Mouse (Mus musculus) forebrain, embryonic 10.5 days (tissue): ENCODE measurements around the gene Galnt6. TPM values are rescaled to one million over a fixed set of nuclear protein-coding genes. Genes with fewer than 3 reads are reported as not detected.
A peak's percentile ranks its signal among the peaks of the same experiment; 100 is the strongest.

Experiments used
- DNase-seq: peaks from one replicate; pipeline ENCODE4 v3.0.0-alpha.2; 2017; ENCODE audit warnings: low spot score; ENCODE audit errors: extremely low spot score
- H3K27ac ChIP-seq: fragments of 300-500 bp; sonication (generic); 2 replicates; pipeline ENCODE4 v1.5.1; 2016; ENCODE audit warnings: mild to moderate bottlenecking
- H3K27me3 ChIP-seq: fragments of 300-500 bp; sonication (generic); 2 replicates; pipeline ENCODE4 v1.6.1; 2016; ENCODE audit warnings: mild to moderate bottlenecking; ENCODE audit not compliant: poor library complexity, severe bottlenecking
- H3K36me3 ChIP-seq: fragments of 300-500 bp; sonication (generic); replicated peaks from 2 replicates; pipeline ENCODE4 v1.6.1; 2016; ENCODE audit warnings: mild to moderate bottlenecking, moderate library complexity
- H3K4me1 ChIP-seq: fragments of 300-500 bp; sonication (generic); 2 replicates; pipeline ENCODE4 v1.6.1; 2016
- H3K4me3 ChIP-seq: fragments of 300-500 bp; sonication (generic); 2 replicates; pipeline ENCODE4 v1.5.1; 2016; ENCODE audit warnings: mild to moderate bottlenecking, moderate library complexity
- H3K9me3 ChIP-seq: fragments of 300-500 bp; sonication (generic); 2 replicates; pipeline ENCODE4 v1.6.1; 2016; ENCODE audit warnings: mild to moderate bottlenecking, moderate library complexity
- WGBS: fragments of 180-500 bp; shearing (Covaris S2); methylation state at CpG from one replicate; pipeline ENCODE4 v1.1.7; 2016; 5-methylcytosine and 5-hydroxymethylcytosine counted together
- polyA plus RNA-seq: library from polyadenylated mRNA; unstranded; fragments of >200 nt; fragmentation: Nextera tagmentation; extraction: Ambion mirVana; gene quantifications from 2 replicates; pipeline ENCODE4 v1.2.1, GENCODE M21; 2016

The Galnt6 gene
- polyA plus RNA-seq, 1 experiment from 2014 or later = not detected

DNA sequence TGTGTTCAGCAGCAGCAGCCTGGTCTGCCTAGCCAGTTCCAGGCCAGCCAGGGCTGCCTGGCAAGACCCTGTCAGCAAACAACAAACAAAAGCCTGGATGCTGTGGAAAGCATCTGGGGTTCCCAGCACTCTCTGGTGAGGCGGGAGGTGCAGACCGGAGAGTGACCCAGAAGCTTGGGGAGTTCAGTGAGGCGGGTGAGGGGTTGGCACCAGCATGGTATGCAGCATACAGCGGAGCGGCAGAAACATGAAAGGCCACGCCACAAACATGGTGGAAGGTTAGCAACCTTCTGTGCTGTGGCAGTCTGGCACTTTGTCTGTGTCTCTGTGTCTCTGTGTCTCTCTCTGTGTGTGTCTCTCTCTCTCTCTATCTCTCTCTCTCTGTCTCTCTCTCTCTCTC is 42.7 kb downstream of the Galnt6 start:
- Histone ChIP-seq H3K4me3 (no peak overlapping the region), H3K36me3 (no peaks in the 10 kb centered on the region), H3K4me1 (peaks cover 17% of the 10 kb centered on the region), H3K27me3 (peaks cover 15% of the 10 kb centered on the region), H3K9me3 (peaks cover 15% of the 10 kb centered on the region), H3K27ac (no peak overlapping the region)
- no peak for DNase-seq
- 84% methylated on average over 6 of the region's 6 CpGs for WGBS

DNA sequence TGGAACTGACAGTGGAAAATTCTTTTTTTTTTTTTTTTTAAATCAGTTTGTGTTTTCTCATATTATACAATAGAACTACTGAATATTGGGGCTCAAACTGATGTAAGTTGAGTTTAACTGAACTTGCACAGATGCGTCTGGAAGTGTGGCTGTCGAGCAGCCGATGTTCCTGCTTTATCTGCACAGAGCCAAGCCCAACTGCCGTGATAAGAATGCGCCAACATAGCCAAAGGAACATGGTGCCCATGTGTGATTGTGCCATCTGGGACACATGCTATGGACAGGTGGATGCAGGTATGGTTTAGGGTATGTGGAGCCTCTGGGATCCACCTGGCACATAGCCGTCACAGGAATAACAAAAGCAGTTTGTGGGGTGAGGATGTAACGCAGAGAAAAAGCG is 43.3 kb downstream of the Galnt6 start:
- WGBS = 93% methylated on average over 8 of the region's 8 CpGs
- DNase-seq = no peak
- no peak overlapping the region for H3K4me3 ChIP-seq

DNA sequence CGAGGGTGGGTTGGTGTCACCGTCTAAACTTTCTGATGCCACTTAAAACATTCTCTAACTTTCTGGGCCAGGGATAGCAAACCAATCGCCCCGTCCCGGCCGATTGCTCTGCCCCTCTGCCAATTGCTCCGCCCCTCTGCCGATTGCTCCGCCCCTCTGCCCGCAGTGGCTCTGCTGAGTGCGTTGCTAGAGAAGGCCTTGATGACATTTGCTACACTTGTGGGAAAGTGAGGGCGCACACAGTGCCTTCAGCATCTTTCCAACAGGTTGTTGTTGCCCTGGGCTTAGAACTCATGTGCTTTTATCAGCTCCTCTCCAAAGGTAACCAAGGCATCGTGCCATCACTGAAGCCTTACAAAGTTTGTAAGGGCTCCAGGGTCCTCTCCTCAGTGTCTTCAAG is 43.9 kb downstream of the Galnt6 start:
- WGBS = 23% methylated on average over 13 of the region's 13 CpGs
- peaks cover 28% of the 10 kb centered on the region for H3K4me1 ChIP-seq
- no peak overlapping the region for H3K4me3 ChIP-seq
- H3K36me3 ChIP-seq = no peaks in the 10 kb centered on the region
- H3K27ac ChIP-seq = no peak overlapping the region
- H3K9me3 ChIP-seq = peaks cover 6% of the 10 kb centered on the region
- no peak for DNase-seq
- peaks cover 15% of the 10 kb centered on the region for H3K27me3 ChIP-seq

More for the DNA sequence above, 43.3 kb downstream of the Galnt6 start:
- Histone ChIP-seq H3K9me3 (peaks cover 12% of the 10 kb centered on the region), H3K4me1 (peaks cover 23% of the 10 kb centered on the region), H3K27me3 (peaks cover 15% of the 10 kb centered on the region), H3K36me3 (no peaks in the 10 kb centered on the region), H3K27ac (no peak overlapping the region)

DNA sequence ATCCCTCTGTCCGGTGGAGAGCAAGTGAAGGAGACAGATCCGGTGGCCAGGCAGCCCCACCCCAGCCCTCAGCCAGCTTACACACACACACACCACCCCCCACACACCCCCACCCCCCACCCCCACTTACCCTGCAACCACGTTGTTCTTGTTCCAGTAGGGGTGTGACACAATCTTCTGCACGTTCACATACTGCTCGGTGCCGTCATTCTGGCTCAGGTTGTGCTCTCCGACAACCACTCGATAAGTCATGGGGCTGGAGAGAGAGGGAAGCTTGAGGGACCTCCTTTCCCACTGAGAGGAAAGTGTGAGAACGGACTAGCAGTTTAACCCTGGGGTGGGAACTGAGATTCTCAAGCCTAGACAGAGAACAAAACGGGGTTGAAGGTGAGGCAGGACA is 44.7 kb downstream of the Galnt6 start:
- no peak overlapping the region for H3K4me3 ChIP-seq
- H3K9me3 ChIP-seq = no peaks in the 10 kb centered on the region
- no peak overlapping the region for H3K27ac ChIP-seq
- no peaks in the 10 kb centered on the region for H3K36me3 ChIP-seq
- H3K27me3 ChIP-seq = peaks cover 15% of the 10 kb centered on the region
- DNase-seq = no peak
- WGBS = 67% methylated on average over 10 of the region's 10 CpGs
- H3K4me1 ChIP-seq = peaks cover 30% of the 10 kb centered on the region

DNA sequence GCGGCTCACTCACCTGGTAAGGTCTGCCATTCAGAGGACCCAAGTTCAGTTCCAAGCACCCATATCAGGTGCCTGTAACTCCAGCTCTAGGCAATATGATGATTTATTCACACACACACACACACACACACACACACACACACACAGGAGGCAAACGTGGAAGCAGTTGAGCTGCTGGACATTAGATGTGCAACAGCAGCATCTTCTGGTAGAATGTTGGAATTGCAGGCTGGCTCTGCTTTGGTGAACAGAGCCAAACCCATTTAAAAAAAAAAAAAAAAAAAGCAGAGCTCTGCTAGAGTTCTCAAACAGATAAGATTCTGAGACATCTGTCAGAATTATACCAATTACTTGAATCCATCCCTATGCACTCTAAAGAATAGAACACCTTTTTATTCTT is 46.1 kb downstream of the Galnt6 start:
- H3K27ac ChIP-seq = no peak overlapping the region
- H3K4me3 ChIP-seq = no peak overlapping the region
- no peaks in the 10 kb centered on the region for H3K36me3 ChIP-seq
- H3K4me1 ChIP-seq = peaks cover 30% of the 10 kb centered on the region
- H3K27me3 ChIP-seq = peaks cover 15% of the 10 kb centered on the region
- no peaks in the 10 kb centered on the region for H3K9me3 ChIP-seq
- WGBS = 55% methylated on average over 2 of the region's 2 CpGs
- DNase-seq = peak; percentile 73

DNA sequence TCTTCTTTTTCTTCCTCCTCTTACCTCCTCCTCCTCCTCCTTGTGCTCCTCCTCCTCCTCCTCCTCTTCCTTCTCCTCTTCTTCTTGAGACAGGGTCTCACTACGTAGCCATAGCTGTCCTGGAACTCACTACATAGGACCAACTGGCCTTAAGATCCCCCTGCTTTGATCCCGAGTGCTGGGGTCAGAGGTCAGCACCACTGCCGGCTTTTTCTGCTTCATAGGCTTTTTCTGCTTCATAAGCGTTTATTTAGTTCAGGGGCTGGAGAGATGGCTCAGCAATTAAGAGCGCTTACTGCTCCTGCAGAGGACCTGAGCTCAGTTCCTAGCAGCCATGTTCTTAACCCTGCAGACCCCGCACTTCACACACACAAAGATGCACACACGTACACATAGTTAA is 47.4 kb downstream of the Galnt6 start:
- Histone ChIP-seq H3K9me3 (no peaks in the 10 kb centered on the region), H3K27ac (no peak overlapping the region), H3K4me1 (peaks cover 22% of the 10 kb centered on the region), H3K36me3 (no peaks in the 10 kb centered on the region), H3K27me3 (peaks cover 15% of the 10 kb centered on the region), H3K4me3 (no peak overlapping the region)
- WGBS = 27% methylated on average over 7 of the region's 7 CpGs
- DNase-seq = peak; percentile 33

DNA sequence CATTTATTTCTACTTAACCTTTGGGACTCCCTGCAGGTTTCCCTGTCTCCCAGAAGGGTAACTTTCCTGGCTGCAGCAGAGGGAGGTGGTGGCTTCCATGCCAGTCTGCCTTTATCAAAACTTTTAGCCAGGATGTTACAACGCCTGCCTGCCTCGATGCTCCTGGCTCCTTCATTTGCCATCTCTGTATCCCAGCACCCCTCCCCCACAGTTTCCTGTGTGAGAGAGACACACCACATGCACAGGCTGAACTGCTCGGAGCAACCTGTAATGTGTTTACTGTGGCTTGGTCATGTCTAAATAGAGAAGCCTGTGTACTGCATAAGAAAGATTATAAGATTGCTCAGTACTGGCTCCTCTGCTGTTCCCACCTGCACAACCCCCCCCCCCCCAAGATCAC is 48.8 kb downstream of the Galnt6 start:
- Histone ChIP-seq H3K4me3 (no peak overlapping the region), H3K4me1 (peaks cover 21% of the 10 kb centered on the region), H3K9me3 (no peaks in the 10 kb centered on the region), H3K36me3 (no peaks in the 10 kb centered on the region), H3K27ac (no peak overlapping the region), H3K27me3 (peaks cover 12% of the 10 kb centered on the region)
- DNase-seq = no peak
- WGBS = 56% methylated on average over 3 of the region's 3 CpGs

DNA sequence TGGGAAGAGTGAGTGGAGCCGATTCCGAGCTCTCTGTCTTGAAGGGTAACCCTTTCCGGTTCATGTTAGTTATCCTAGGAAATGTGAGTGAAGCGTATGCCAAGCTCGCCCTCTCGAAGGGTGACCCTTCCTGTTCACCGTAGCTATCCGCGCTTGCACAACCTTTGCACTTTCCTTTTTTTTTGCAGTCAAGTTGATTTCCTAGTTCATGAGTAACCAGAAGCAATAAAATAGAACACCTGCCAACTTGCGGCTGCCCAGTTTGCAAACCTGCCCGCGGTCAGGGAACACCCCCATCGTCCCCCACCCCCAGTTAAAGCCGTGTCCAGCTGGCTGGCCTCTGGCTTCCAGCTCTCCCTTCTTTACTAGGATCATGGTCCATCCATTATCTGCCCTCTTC is 50.2 kb downstream of the Galnt6 start:
- no peak overlapping the region for H3K4me3 ChIP-seq
- no peak overlapping the region for H3K27ac ChIP-seq
- H3K36me3 ChIP-seq = no peaks in the 10 kb centered on the region
- no peaks in the 10 kb centered on the region for H3K27me3 ChIP-seq
- peaks cover 21% of the 10 kb centered on the region for H3K4me1 ChIP-seq
- WGBS = 92% methylated on average over 14 of the region's 14 CpGs
- no peaks in the 10 kb centered on the region for H3K9me3 ChIP-seq
- no peak for DNase-seq

DNA sequence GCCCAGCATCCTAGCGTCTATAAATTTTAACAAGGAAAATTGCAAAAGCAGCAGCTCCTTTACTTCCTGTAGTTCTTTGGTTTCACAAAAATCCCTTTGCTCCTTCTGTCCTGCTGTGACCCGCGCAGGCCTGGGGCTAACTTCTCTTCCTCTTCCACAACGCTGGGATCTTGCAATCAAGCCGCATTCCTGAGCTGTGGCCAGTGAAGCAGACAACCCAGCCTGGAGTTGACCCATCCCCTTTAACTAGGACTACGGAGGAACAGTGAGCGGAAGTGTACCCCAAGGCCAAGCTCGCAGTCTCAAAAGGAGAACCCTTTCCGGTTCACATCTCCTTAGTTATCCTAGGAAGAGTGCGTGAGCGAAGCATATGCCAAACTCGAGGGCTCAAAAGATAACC is 50.6 kb downstream of the Galnt6 start:
- WGBS = 76% methylated on average over 12 of the region's 12 CpGs
- Histone ChIP-seq H3K27me3 (no peaks in the 10 kb centered on the region), H3K4me1 (peaks cover 25% of the 10 kb centered on the region), H3K27ac (no peak overlapping the region), H3K9me3 (no peaks in the 10 kb centered on the region), H3K4me3 (no peak overlapping the region), H3K36me3 (no peaks in the 10 kb centered on the region)
- no peak for DNase-seq

DNA sequence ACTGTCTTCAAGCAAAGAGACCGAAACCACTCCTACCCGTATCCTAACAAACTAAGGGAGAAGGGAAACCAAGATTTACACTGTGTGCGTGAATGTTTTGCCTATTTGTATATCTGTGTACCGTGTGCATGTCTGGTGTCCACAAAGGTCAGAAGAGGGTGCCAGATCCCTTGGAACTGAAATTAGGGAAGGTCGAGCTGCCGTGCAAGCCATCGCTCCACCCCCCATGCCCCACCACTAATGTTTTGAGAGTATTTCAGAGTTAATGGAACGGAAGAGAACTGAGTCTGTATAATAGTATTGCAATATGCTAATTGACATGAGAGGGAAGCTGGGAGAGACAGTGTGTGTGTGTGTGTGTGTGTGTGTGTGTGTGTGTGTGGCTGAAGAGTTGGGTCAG is 51.5 kb downstream of the Galnt6 start:
- WGBS = 92% methylated on average over 8 of the region's 8 CpGs
- Histone ChIP-seq H3K4me3 (no peak overlapping the region), H3K4me1 (peaks cover 27% of the 10 kb centered on the region), H3K27me3 (no peaks in the 10 kb centered on the region), H3K36me3 (no peaks in the 10 kb centered on the region), H3K9me3 (no peaks in the 10 kb centered on the region), H3K27ac (no peak overlapping the region)
- DNase-seq = no peak

DNA sequence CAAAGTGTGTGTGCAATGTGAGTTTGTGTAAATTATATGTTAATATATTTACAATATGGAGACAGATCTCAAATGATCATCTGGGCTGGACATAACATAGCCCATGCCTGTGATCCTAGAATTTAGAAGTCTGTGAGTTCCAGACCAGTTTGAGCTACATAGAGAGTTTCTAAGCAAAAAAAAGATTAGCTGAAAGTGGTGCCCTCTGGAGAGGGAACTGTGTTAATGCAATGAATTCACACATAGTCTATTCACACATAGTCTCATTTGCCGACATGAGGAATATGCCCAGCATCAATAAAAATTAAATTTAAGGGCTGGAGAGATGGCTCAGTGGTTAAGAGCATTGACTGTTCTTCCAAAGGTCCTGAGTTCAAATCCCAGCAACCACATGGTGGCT is 52.7 kb downstream of the Galnt6 start:
- Histone ChIP-seq H3K36me3 (no peaks in the 10 kb centered on the region), H3K4me1 (peaks cover 22% of the 10 kb centered on the region), H3K27me3 (no peaks in the 10 kb centered on the region), H3K4me3 (no peak overlapping the region), H3K27ac (no peak overlapping the region), H3K9me3 (no peaks in the 10 kb centered on the region)
- 83% methylated on average over 1 of the region's 1 CpGs for WGBS
- DNase-seq = no peak

DNA sequence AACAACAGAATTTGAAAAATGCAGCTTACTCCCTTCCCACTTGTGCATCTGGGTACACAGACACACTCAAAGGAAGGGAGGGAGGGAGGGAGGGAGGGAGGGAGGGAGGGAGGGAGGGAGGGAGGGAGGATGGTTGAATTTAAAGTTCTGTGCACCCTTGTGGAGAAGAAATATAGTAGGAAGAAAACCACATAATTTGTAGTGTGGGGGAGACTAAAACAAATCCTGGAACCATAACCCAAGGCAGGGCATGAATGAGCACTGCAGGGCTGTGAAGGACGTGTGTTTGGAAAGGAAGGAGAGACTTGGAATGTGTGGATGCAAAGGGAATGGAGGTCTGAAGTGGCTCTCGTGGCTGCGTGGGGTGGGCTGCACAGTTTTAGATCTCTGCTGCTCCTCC is 53.7 kb downstream of the Galnt6 start:
- Histone ChIP-seq H3K4me3 (no peak overlapping the region), H3K9me3 (no peaks in the 10 kb centered on the region), H3K27me3 (no peaks in the 10 kb centered on the region), H3K36me3 (no peaks in the 10 kb centered on the region), H3K4me1 (peaks cover 17% of the 10 kb centered on the region), H3K27ac (0 out of 2 replicates have a peak overlapping the region, but pooled peaks have one; percentile 11)
- 68% methylated on average over 3 of the region's 3 CpGs for WGBS
- DNase-seq = no peak

DNA sequence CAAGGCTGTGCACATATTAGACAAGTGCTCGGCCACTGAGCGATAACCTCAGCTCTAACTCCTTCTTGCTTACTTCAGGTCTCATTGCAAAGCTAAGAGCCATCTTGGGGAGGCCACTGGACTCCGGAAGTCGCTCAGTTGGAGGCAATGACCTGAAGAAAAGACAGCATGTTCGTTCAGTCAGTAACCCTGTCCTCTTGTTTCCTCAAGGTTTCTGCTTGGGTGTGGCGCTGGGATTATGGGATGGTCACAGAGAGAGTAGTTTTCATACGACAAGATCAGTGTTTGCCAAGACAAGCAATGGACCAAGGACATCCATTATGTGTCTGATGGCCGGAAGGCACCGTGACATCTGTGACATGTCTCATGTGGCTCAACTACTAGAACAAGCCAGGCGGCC is 54.6 kb downstream of the Galnt6 start:
- 88% methylated on average over 10 of the region's 10 CpGs for WGBS

More for the DNA sequence above, 54.6 kb downstream of the Galnt6 start:
- no peaks in the 10 kb centered on the region for H3K9me3 ChIP-seq
- H3K27ac ChIP-seq = no peak overlapping the region
- no peaks in the 10 kb centered on the region for H3K36me3 ChIP-seq
- no peak for DNase-seq
- H3K4me3 ChIP-seq = no peak overlapping the region
- no peaks in the 10 kb centered on the region for H3K27me3 ChIP-seq
- H3K4me1 ChIP-seq = peaks cover 12% of the 10 kb centered on the region
